Mouse (Mus musculus): Measurements from ENCODE around the gene Lrrc39.
A peak's percentile ranks its signal among the peaks of the same experiment; 100 is the strongest.

Gene Lrrc39

GRCm38 (mm10) chr3:116614295-116614892 lies 51.6 kb downstream of the Lrrc39 start, which contains the start of gene Trmt13:
Trmt13 (minus strand) TSS chr3:116614587.
- peak; percentile 27 for DNase-seq (ENCODE audit: low spot score)

- no peak for DNase-seq (ENCODE audit: low spot score)
Observed at GRCm38 (mm10) chr3:116615318-116616068, 52.7 kb downstream of the Lrrc39 start.

GRCm38 (mm10) chr3:116618855-116619254 lies 56.1 kb downstream of the Lrrc39 start:
- DNase-seq (ENCODE audit: low spot score), result no peak

- no peak for DNase-seq (ENCODE audit: low spot score)
Observed at GRCm38 (mm10) chr3:116620636-116621370, 58.0 kb downstream of the Lrrc39 start.

GRCm38 (mm10) chr3:116622641-116623040 lies 59.9 kb downstream of the Lrrc39 start:
- DNase-seq (ENCODE audit: low spot score), result no peak

- no peak for DNase-seq (ENCODE audit: low spot score)
Observed at GRCm38 (mm10) chr3:116631459-116631858, 68.7 kb downstream of the Lrrc39 start.

All from ovary, adult 18-20 months (tissue).